Mouse (Mus musculus) kidney, postnatal 0 days (tissue): ENCODE measurements around the gene Tox4. TPM values are rescaled to one million over a fixed set of nuclear protein-coding genes. Genes with fewer than 3 reads are reported as not detected.

Source experiments
- ATAC-seq: fragments of 200-750 bp; cut with Nextera tagmentation; replicated peaks from 2 replicates; pipeline ENCODE4 v1.8.0; 2017; ENCODE audit warnings: low read depth, moderate number of reproducible peaks, moderate TSS enrichment, moderate library complexity; ENCODE audit not compliant: low FRiP score
- DNase-seq: peaks from one replicate; pipeline ENCODE4 v3.0.0-alpha.2; 2016; ENCODE audit warnings: low spot score
- H3K27ac ChIP-seq: fragments of 300-500 bp; sonication (generic); 2 replicates; pipeline ENCODE4 v1.5.1; 2014; ENCODE audit warnings: mild to moderate bottlenecking
- H3K27me3 ChIP-seq: fragments of 300-500 bp; sonication (generic); 2 replicates; pipeline ENCODE4 v1.6.1; 2014; ENCODE audit warnings: low read length, mixed read lengths; ENCODE audit not compliant: insufficient read depth
- H3K36me3 ChIP-seq: fragments of 300-500 bp; sonication (generic); 2 replicates; pipeline ENCODE4 v1.6.1; 2014; ENCODE audit warnings: low read length, mixed read lengths; ENCODE audit not compliant: insufficient read depth
- H3K4me1 ChIP-seq: fragments of 300-500 bp; sonication (generic); replicated peaks from 2 replicates; pipeline ENCODE4 v1.6.1; 2014; ENCODE audit warnings: antibody characterized with exemption, low read length, mixed read lengths; ENCODE audit not compliant: insufficient read depth
- H3K4me2 ChIP-seq: fragments of 300-500 bp; sonication (generic); 2 replicates; pipeline ENCODE4 v1.6.1; 2014; ENCODE audit warnings: mild to moderate bottlenecking, low read length, moderate library complexity, mixed read lengths
- H3K4me3 ChIP-seq: fragments of 300-500 bp; sonication (generic); replicated peaks from 2 replicates; pipeline ENCODE4 v1.5.1; 2014; ENCODE audit warnings: low read depth, low read length
- H3K9ac ChIP-seq: fragments of 300-500 bp; sonication (generic); 2 replicates; pipeline ENCODE4 v1.6.1; 2014; ENCODE audit warnings: low read depth, low read length
- H3K9me3 ChIP-seq: fragments of 300-500 bp; sonication (generic); replicated peaks from 2 replicates; pipeline ENCODE4 v1.6.1; 2016; ENCODE audit warnings: low read length, inconsistent platforms, mixed read lengths
- CTCF ChIP-seq: IDR thresholded peaks from 2 replicates; pipeline ENCODE4 v1.5.1; 2016; ENCODE audit warnings: antibody characterized with exemption, low read depth, mild to moderate bottlenecking, moderate library complexity
- WGBS: fragments of 180-500 bp; shearing (Covaris S2); extraction: QIAGEN DNeasy Blood & Tissue Kit; methylation state at CpG from one replicate; pipeline ENCODE4 v1.1.7; 2014; 5-methylcytosine and 5-hydroxymethylcytosine counted together
- polyA plus RNA-seq: library from polyadenylated mRNA; unstranded; fragments of >200 nt; fragmentation: Nextera tagmentation; extraction: Ambion mirVana; gene quantifications from 2 replicates; pipeline ENCODE4 v1.2.1, GENCODE M21; 2015

Gene Tox4
- polyA plus RNA-seq, 1 experiment from 2014 or later: 30.8 TPM

GRCm38 (mm10) chr14:52331069-52331750, 52.3 kb downstream of the Tox4 start:
- WGBS: 30% methylated on average over 4 of the region's 4 CpGs
- TF ChIP-seq CTCF: no peak
- ATAC-seq (no peak), DNase-seq (no peak)
- no peaks in the 10 kb centered on the region for H3K9me3 ChIP-seq
- H3K4me3 ChIP-seq: no peak overlapping the region
- no peaks in the 10 kb centered on the region for H3K36me3 ChIP-seq
- 0 out of 2 replicates have a peak, but pooled peaks cover 9% of the 10 kb centered on the region for H3K4me1 ChIP-seq
- H3K9ac ChIP-seq: no peak overlapping the region
- H3K27ac ChIP-seq: no peak overlapping the region
- H3K4me2 ChIP-seq: no peak overlapping the region
- H3K27me3 ChIP-seq: no peaks in the 10 kb centered on the region

GRCm38 (mm10) chr14:52332171-52332570, 53.2 kb downstream of the Tox4 start:
- no peak overlapping the region for H3K27ac ChIP-seq
- no peak overlapping the region for H3K9ac ChIP-seq
- ATAC-seq (no peak), DNase-seq (no peak)
- no peaks in the 10 kb centered on the region for H3K27me3 ChIP-seq
- TF ChIP-seq CTCF: no peak
- no peaks in the 10 kb centered on the region for H3K9me3 ChIP-seq
- WGBS: 69% methylated on average over 3 of the region's 3 CpGs
- no peak overlapping the region for H3K4me3 ChIP-seq
- H3K36me3 ChIP-seq: no peaks in the 10 kb centered on the region
- H3K4me1 ChIP-seq: 0 out of 2 replicates have a peak, but pooled peaks cover 9% of the 10 kb centered on the region
- no peak overlapping the region for H3K4me2 ChIP-seq

GRCm38 (mm10) chr14:52338751-52339511, 60.0 kb downstream of the Tox4 start:
- H3K4me3 ChIP-seq: no peak overlapping the region
- DNase-seq: peak; percentile 93
- H3K9me3 ChIP-seq: no peaks in the 10 kb centered on the region
- H3K27me3 ChIP-seq: no peaks in the 10 kb centered on the region
- H3K4me1 ChIP-seq: no peaks in the 10 kb centered on the region
- 25% methylated on average over 21 of the region's 21 CpGs for WGBS
- no peak overlapping the region for H3K27ac ChIP-seq
- no peaks in the 10 kb centered on the region for H3K36me3 ChIP-seq
- H3K4me2 ChIP-seq: peak overlapping the region; percentile 45
- peak; percentile 93 for TF ChIP-seq CTCF
- no peak overlapping the region for H3K9ac ChIP-seq
- ATAC-seq: no peak

DNA sequence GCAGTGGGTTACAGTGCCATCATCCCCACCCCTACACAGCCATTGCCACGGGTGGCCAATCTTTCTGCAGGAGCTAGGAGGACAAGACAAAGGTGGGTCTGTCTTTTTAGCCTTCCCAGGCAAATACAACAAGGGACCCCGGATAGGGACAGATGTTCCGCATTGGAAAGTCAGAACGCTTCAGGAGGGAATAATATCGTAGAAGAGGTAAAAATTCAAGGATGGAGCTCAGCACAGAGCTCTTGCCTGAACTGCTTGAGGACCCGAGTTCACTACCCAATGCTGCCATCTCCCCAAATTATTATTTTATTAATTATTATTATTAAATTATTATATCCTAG, 60.5 kb downstream of the Tox4 start:
- DNase-seq: no peak

More for the DNA sequence above, 60.5 kb downstream of the Tox4 start:
- Histone ChIP-seq H3K36me3 (no peaks in the 10 kb centered on the region), H3K4me1 (no peaks in the 10 kb centered on the region), H3K4me2 (no peak overlapping the region), H3K27ac (no peak overlapping the region), H3K9ac (no peak overlapping the region), H3K4me3 (no peak overlapping the region), H3K9me3 (no peaks in the 10 kb centered on the region), H3K27me3 (no peaks in the 10 kb centered on the region)
- WGBS: 80% methylated on average over 6 of the region's 6 CpGs
- TF ChIP-seq CTCF: no peak
- no peak for ATAC-seq

Other genes starting within 250 kb of the Tox4 start
- not detected in 2 replicates for gene Olfr221, start 236.7 kb upstream of the Tox4 start, polyA plus RNA-seq
- 367 and 400 TPM in 2 replicates for gene Hnrnpc, start 175.1 kb upstream of the Tox4 start, polyA plus RNA-seq
- gene Rpgrip1, start 168.4 kb upstream of the Tox4 start, polyA plus RNA-seq: 51.1 and 51.2 TPM in 2 replicates
- 38.5 and 44.5 TPM in 2 replicates for gene Supt16, start 81.7 kb upstream of the Tox4 start, polyA plus RNA-seq
- gene Chd8, start 21.4 kb upstream of the Tox4 start, polyA plus RNA-seq: 22.0 and 23.3 TPM in 2 replicates
- gene Rab2b, start 399 bp downstream of the Tox4 start, polyA plus RNA-seq: 12.6 and 14.3 TPM in 2 replicates
- gene Mettl3, start 26.0 kb downstream of the Tox4 start, polyA plus RNA-seq: 24.7 and 27.3 TPM in 2 replicates
- 20.9 and 23.4 TPM in 2 replicates for gene Sall2, start 49.6 kb downstream of the Tox4 start, polyA plus RNA-seq
- not detected in 2 replicates for gene Olfr1513, start 77.3 kb downstream of the Tox4 start, polyA plus RNA-seq
- not detected in 2 replicates for gene Olfr1512, start 100.0 kb downstream of the Tox4 start, polyA plus RNA-seq
- not detected in 2 replicates for gene Olfr1511, start 118.2 kb downstream of the Tox4 start, polyA plus RNA-seq
- gene Olfr1510, start 135.2 kb downstream of the Tox4 start, polyA plus RNA-seq: not detected in 2 replicates
- not detected in 2 replicates for gene Olfr1509, start 163.8 kb downstream of the Tox4 start, polyA plus RNA-seq
- gene Olfr1508, start 188.3 kb downstream of the Tox4 start, polyA plus RNA-seq: not detected in 2 replicates
- gene Olfr1507, start 216.6 kb downstream of the Tox4 start, polyA plus RNA-seq: not detected in 2 replicates